Mouse (Mus musculus) adrenal gland (tissue): ENCODE results near the gene Gimap9.

Source experiments
- intact Hi-C: fragments of 180-260 bp; cut with DNase I; formaldehyde crosslinking; loops from one replicate; pipeline ENCODE4 v1.15.1; 2025
- long read RNA-seq, 2 experiments: library from polyadenylated mRNA; unstranded; transcript quantifications; one replicate each; pipeline ENCODE4 v2.0.0; 2020; ENCODE audit warnings: borderline replicate concordance in 1 of 2; ENCODE audit not compliant: insufficient replicate concordance in 1 of 2

The Gimap9 gene
- long read RNA-seq, experiment 1, transcript Gimap9-201 (2 exons, 1,384 nt): major isoform, 6 of 6 reads
- long read RNA-seq, experiment 1, partial matches to known transcripts: 0 of 6 reads
- long read RNA-seq, experiment 1, other reads (novel, unspliced or antisense): 0 of 6 reads
- long read RNA-seq, experiment 2, partial matches to known transcripts: 0 of 4 reads
- long read RNA-seq, experiment 2, other reads (novel, unspliced or antisense): 0 of 4 reads

DNA sequence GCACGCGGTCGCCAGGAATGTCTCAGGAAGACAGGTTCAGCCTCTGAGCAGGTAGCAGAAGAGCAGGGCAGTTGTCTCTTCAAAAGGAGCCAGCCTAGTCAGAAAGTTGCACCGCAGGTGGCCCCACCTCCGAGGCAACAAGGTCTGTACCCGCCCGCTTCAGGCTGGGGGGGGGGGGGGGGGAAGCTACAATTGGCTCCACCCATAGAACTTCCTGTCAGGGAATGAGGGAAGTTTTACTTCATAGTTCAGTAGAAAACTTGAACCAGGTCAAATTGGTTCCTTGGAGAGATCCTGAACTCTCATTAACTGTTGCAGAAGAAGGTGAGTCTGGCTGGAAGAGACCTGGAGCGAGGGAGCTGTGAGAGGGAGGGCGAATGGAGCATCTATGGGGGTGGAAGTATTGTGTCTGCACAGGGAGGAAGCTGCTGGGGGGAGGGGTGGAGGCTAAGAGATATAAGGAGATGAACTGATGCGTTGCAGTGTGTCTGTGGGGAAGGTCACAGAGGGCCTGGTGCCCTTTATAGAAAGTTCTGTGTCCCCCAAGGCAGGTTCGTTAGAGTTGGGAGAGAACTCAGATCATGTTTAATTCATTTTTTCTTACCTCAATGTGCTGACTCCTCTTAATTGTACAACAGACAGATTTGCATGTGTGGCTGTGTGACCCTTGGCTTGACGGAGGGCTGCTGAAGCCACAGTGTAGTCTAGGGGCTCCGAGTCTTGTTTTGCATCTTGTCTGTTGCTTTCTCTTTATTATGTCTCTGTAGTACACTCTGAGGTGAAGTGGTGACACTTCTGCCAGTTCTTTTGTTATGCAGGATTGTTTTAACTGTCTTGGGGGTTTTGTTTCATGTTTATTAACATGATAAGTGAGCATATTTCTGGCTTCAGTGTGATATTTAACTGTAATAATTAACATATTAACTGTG is at the start of gene Gimap9:
TSS of gene Gimap9 (plus strand) at position 199 of the 929 bp plus-strand sequence.
- intact Hi-C loops: no loop called here

- intact Hi-C loops: no loop called here
Measured at GRCm38 (mm10) chr6:48626464-48626863, 49.5 kb upstream of the Gimap9 start, which contains the start of gene AI854703. TSS of gene AI854703 (plus strand) at chr6:48626764.

GRCm38 (mm10) chr6:48626984-48627383 is 48.9 kb upstream of the Gimap9 start:
- intact Hi-C loops: no loop called here

DNA sequence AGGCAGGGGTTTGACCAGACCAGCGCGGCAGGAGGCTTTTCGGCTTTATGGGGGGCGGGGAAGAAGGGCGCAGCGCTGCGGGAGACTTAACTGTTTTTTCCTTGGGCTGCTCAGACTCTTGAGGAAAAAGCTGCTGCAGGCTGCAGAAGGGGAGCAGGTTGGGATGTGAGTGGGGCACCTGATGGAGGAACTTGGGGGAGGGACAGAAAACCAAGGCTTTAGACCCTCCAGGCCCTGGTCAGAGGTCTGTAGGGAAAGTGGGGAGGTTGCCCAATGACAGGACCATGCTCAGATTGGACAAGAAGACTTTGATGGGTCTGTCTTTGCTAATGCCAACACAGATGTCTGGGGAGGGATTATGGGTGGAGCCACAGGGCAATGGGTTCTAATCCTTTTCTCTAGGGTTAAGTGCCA is 48.4 kb upstream of the Gimap9 start:
- intact Hi-C loops: no loop called here

GRCm38 (mm10) chr6:48628377-48628776 is 47.6 kb upstream of the Gimap9 start:
- intact Hi-C loops: no loop called here

- intact Hi-C loops: no loop called here
Measured at GRCm38 (mm10) chr6:48628808-48629660, 46.9 kb upstream of the Gimap9 start.

- intact Hi-C loops: no loop called here
Measured at GRCm38 (mm10) chr6:48629661-48630034, 46.3 kb upstream of the Gimap9 start.

GRCm38 (mm10) chr6:48630831-48631230 is 45.1 kb upstream of the Gimap9 start:
- intact Hi-C loops: no loop called here

DNA sequence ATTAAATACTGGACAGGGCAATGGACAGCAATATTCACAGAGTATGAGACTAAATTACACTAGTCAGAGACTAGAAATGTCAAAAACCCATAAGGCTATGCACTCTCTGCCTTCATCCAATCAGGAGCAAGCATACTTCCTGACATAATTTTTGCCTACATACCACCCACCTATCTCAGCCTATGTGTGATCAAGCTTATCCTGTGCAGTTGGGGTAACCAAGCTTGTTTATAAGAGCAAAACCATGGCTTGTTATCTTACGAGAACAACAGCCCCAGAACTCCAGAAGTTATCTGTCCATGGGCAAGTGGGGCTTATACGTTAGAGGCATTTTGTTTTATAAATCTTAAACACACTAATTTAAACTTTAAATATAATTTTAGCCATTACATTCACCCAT is 40.8 kb upstream of the Gimap9 start:
- intact Hi-C loops: no loop called here

GRCm38 (mm10) chr6:48636515-48636914 is 39.4 kb upstream of the Gimap9 start:
- intact Hi-C loops: no loop called here

DNA sequence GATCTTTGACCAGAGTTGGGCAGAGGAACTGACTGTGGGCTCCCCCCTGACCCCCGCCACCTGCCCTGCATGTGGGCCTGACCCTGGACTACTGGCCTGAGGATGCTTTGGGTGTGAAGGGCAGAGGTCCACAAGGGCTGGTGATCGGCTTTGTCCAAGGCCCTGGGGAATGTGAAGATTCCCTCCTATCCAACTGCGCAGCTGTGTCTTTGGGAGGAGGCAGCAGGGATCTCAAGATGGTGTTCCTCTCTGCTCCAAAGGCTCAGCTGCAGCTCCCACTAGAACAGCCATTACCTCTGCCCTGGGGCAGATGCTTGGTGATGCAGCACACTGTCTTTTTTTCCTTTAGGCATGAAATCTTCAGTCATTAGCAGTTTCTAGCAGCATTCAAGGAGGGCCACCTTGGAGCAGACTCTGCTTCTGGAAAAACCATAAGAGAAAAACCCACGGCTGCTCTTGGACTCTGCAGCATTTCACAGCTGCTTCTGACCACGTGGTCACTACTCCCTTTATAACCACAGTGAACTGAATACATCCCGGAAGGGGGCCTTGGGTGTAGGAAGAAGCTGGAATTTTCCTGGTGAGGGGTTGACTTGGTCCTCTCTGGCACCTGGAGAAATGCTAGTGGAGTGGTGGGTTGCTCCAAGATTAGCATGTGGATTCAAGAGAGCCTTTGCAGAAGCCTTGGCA is 38.0 kb upstream of the Gimap9 start:
- intact Hi-C loops: no loop called here

DNA sequence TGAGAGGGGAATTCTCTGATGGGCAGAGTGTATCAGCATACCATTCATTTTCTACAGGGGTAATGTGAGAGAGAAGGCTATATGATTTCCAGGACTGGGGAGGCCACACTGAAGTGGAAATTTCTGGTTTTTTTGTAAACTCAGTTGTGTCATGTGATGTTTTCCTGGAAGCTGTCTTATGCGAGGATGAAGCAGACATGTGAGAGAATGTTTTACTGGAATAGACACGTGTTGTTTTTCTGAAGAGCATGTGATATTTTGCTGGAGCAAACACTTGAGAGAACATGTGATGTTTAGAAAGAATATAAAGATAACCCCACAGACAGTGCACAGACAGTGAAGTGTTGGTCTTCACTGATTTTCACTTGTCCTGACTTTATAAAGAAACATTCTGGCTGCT is 37.4 kb upstream of the Gimap9 start:
- intact Hi-C loops: no loop called here

GRCm38 (mm10) chr6:48641391-48641790 is 34.5 kb upstream of the Gimap9 start:
- intact Hi-C loops: no loop called here

DNA sequence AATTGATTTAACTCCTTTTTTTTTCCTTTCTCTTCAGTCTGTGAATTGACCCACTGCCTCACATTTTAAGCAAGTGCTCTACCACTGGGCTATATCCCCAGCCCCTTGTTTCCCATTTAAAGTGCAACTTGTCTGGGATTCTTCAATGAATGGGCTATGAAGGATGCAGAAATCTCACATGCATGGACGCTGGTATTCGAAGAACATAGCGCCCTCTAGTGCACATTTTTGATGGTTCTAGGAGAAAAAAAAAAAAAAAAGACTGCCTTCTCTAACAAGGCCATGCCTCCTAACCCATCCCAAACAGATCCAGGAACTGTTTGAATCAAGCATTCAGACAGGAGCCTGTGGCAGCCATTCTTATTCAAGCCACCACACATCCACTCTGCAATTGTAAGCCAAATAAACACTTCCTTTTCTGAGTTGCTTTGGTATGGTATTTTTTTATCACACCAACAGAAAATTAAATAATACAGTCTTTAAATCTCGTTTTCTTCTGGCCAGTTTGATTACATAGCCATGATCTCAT is 33.1 kb upstream of the Gimap9 start:
- intact Hi-C loops: loop anchor here (2.0 kb wide), 2 partner anchors 60 to 466 kb away; no protein-coding TSS in a partner anchor

DNA sequence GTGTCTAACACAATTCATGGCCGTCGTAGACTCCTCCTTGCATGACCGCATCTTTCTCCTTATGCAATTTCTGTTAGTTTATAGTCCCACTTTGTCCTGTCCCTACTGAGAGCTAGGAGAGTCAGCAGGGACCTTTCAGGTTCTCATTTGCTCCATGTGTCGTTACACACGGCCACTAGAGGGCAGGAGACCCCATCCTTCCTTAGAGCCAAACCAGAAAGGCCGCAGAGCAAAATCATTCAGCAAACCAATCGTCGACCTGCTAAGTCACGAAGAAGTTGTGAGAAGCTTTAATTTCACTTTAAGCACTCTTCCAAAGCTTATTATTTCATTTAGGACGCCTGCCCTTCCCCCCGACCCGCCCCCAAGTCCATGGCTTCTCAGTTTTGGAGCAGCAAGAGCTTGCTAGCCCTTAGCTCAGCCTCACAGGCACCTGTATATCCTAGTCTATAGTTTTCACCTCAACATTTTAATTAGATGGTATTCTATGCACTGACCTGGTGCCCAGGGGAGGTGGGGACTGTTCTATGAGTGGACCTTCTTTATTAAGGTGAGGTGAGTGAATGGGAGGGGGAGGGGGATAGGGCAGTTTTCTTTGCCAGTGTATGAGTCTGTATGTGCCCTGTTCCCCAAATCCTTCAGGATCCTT is 30.1 kb upstream of the Gimap9 start:
- intact Hi-C loops: loop anchor here (2.0 to 5.0 kb wide), 3 partner anchors 107 to 312 kb away; no protein-coding TSS in a partner anchor

GRCm38 (mm10) chr6:48646309-48646690 is 29.6 kb upstream of the Gimap9 start:
- intact Hi-C loops: loop anchor here (5.0 kb wide), 1 partner anchor 311 kb away; no protein-coding TSS in a partner anchor

- intact Hi-C loops: loop anchor here (5.0 kb wide), 1 partner anchor 310 kb away; no protein-coding TSS in a partner anchor
Measured at GRCm38 (mm10) chr6:48646995-48647394, 28.9 kb upstream of the Gimap9 start, which contains the start of gene Gimap8. TSS of gene Gimap8 (plus strand) at chr6:48647234.

DNA sequence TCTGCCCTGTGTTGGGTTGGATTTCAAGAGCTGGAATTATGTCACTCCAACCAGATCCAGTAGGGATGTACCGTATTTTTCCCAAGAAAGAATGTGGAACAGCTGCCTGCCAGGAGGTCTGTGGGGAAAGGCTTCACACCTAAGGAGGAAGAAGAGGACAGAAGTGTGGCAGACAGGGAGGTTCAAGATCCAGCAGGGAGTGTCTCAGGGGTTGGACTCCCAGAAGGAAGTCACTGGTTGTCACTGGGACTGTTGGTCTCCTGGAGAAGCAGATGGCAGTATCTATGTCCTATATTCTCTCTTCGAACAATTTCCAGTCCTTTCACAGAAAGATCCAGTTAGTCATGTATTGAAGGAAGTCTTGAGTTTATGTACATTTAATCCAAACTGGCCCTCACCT is 28.3 kb upstream of the Gimap9 start:
- intact Hi-C loops: loop anchor here (5.0 kb wide), 1 partner anchor 310 kb away; no protein-coding TSS in a partner anchor

- intact Hi-C loops: loop anchor here (5.0 kb wide), 1 partner anchor 309 kb away; no protein-coding TSS in a partner anchor
Measured at GRCm38 (mm10) chr6:48648779-48649178, 27.1 kb upstream of the Gimap9 start.

DNA sequence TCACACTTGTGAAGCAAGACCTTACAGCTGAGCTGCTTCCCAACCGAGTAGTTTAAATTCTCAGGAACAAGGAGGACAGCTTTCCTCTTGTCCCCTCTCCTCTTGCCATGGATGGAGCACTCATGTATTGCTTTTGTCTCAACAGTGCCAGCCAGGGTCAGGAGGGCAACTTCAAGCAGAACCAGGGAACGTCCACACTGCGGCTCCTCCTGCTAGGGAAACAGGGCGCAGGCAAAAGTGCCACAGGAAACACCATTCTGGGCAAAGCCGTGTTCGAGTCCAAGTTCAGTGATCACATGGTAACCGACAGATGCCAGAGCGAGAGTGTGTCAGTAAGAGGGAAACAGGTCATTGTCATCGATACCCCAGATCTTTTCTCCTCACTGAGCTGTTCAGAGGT is 25.9 kb upstream of the Gimap9 start:
- intact Hi-C loops: no loop called here
